ENCODE assay signal across 30 mouse cellular contexts in genomic region chr15:82368146-82368545, GRCm38 (mm10). TPM values are rescaled to one million over a fixed set of nuclear protein-coding genes. Genes with fewer than 3 reads are reported as not detected.
"Had no signal": no experiment of that assay in that cellular context is flagged by ENCODE, and none has a peak within 500 bp of the region (broad histone marks: within the 10 kb centered on the region; RNA-seq: fewer than 3 reads in every experiment).

No protein-coding gene starts in this region.

- H3K27ac ChIP-seq: kidney, embryonic 15.5 days; layer of hippocampus, adult 2 months; limb, embryonic 10.5 days; limb, embryonic 13.5 days; liver, embryonic 12.5 days; liver, embryonic 15.5 days; midbrain, embryonic 12.5 days; neural tube, embryonic 13.5 days; stomach, embryonic 15.5 days had no signal

- H3K4me2 ChIP-seq: kidney, embryonic 15.5 days; limb, embryonic 13.5 days; liver, embryonic 12.5 days; liver, embryonic 15.5 days; midbrain, embryonic 12.5 days; neural tube, embryonic 13.5 days; stomach, embryonic 15.5 days had no signal

- H3K36me3 ChIP-seq: kidney, embryonic 15.5 days; limb, embryonic 10.5 days; limb, embryonic 13.5 days; liver, embryonic 12.5 days; liver, embryonic 15.5 days; midbrain, embryonic 12.5 days; neural tube, embryonic 13.5 days; stomach, embryonic 15.5 days had no signal

- H3K4me3 ChIP-seq: kidney, embryonic 15.5 days; layer of hippocampus, adult 2 months; limb, embryonic 10.5 days; limb, embryonic 13.5 days; liver, embryonic 12.5 days; liver, embryonic 15.5 days; midbrain, embryonic 12.5 days; myocyte; neural tube, embryonic 13.5 days; stomach, embryonic 15.5 days had no signal

- H3K9me3 ChIP-seq: kidney, embryonic 15.5 days; limb, embryonic 10.5 days; limb, embryonic 13.5 days; liver, embryonic 12.5 days; liver, embryonic 15.5 days; midbrain, embryonic 12.5 days; neural tube, embryonic 13.5 days; stomach, embryonic 15.5 days had no signal

- H3K4me1 ChIP-seq: limb, embryonic 10.5 days; limb, embryonic 13.5 days; liver, embryonic 12.5 days; liver, embryonic 15.5 days; midbrain, embryonic 12.5 days; neural tube, embryonic 13.5 days; stomach, embryonic 15.5 days had no signal

- H3K9ac ChIP-seq: kidney, embryonic 15.5 days; limb, embryonic 13.5 days; liver, embryonic 12.5 days; liver, embryonic 15.5 days; midbrain, embryonic 12.5 days; neural tube, embryonic 13.5 days; stomach, embryonic 15.5 days had no signal

- DNase-seq: layer of hippocampus, adult 9-11 months; lung, adult 2 months; lung, postnatal 14 days; lung, postnatal 4 days; retina, postnatal 1 day; right cerebral cortex, postnatal 25 days; spleen, adult 18-20 months; thymus, adult 18-20 months; thymus, postnatal 36 days had no signal

- ATAC-seq: inflammation-experienced regulatory T-cells, adult 6 months; intestine, postnatal 0 days; liver, embryonic 12.5 days; midbrain, embryonic 16.5 days had no signal

- H3K27me3 ChIP-seq: kidney, embryonic 15.5 days; limb, embryonic 13.5 days; liver, embryonic 12.5 days; liver, embryonic 15.5 days; midbrain, embryonic 12.5 days; neural tube, embryonic 13.5 days; stomach, embryonic 15.5 days had no signal

RNA-seq across cellular contexts. Expression of gene Cyp2d22, which starts 11.9 kb away (rescaled TPM):
- total RNA-seq: megakaryocyte-erythroid progenitor cell, adult 5-6 weeks had no signal

RNA-seq across cellular contexts. Expression of gene Cyp2d11, which starts 25.7 kb away (rescaled TPM):
- total RNA-seq: megakaryocyte progenitor cell, adult 5-6 weeks; megakaryocyte-erythroid progenitor cell, adult 5-6 weeks; monocyte, adult 5-6 weeks; neutrophil, adult 5-6 weeks had no signal
- polyA plus RNA-seq: inflammation-experienced regulatory T-cells, adult 6 months; intestine, postnatal 0 days; kidney, embryonic 15.5 days; large intestine, adult 2 months; limb, embryonic 10.5 days; limb, embryonic 13.5 days; liver, embryonic 12.5 days; liver, embryonic 15.5 days; lung, adult 2 months; lung, embryonic 16.5 days; midbrain, embryonic 12.5 days; midbrain, embryonic 16.5 days; myocyte; neural tube, embryonic 13.5 days; stomach, embryonic 15.5 days; testis, adult 2 months; urinary bladder, adult 2 months had no signal
